Mouse (Mus musculus): Measurements from ENCODE around the gene Fam193a.

DNA sequence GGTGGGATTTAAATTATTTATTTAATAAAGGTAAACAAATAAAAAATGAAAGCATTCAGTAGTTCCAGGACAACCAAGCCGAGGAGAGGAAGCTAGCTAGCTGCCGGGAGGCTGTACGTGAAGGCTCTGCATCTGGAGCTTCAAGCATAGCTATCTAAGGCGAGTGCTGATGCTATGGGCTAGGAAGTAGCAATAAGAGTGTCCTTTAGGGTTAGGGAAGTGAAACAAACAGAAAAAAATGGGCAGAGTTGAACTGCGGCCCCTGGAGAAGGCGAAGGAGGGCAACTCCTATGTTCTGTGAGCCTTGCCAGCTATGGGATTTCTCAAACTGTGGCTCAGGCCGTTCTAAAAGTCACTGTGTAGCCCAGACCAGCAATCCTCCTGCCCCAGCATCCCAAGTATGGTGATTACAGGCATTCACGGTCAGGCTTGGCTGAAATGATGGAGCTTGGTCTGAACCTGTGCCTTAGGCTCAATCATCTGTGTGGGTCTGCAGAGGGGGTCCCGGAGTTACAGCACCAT lies 149.7 kb downstream of the Fam193a start:
- TF ChIP-seq CTCF (IDR thresholded peaks at IDR 0.05; ENCODE audit: borderline replicate concordance, insufficient read depth, low read length) (no peak), POLR2A (IDR thresholded peaks at IDR 0.05; ENCODE audit: low read depth, low read length) (no peak)

Data from embryonic fibroblast, embryonic 13.5 days (primary cell).